Mouse (Mus musculus): ENCODE measurements at regions not wholly inside any gene's neighbourhood (a gene's known extent, or its start where the extent isn't known, plus 50 kb on each side); places are given as distances from the start of the nearest gene placed in this dataset.
"Not testable (repeated sequence)": the region's sequence is repeated elsewhere in the genome, so short reads cannot be mapped to it uniquely, and the experiment has no call there.

GRCm38 (mm10) chr3:5806947-5807575 is 56.5 kb downstream of the Gm8797 start:
- 83% methylated on average over 2 of the region's 2 CpGs for WGBS
- H3K9me3 ChIP-seq, result no peaks in the 10 kb centered on the region
- H3K9ac ChIP-seq, result no peak overlapping the region
- ATAC-seq (ENCODE audit: insufficient number of reproducible peaks, insufficient read depth, low FRiP score, low TSS enrichment), result no peak
- H3K36me3 ChIP-seq, result no peaks in the 10 kb centered on the region
- no peak overlapping the region for H3K27ac ChIP-seq
- H3K4me2 ChIP-seq (replicated peaks), result no peak overlapping the region
- H3K4me3 ChIP-seq, result no peak overlapping the region
- H3K4me1 ChIP-seq, result no peaks in the 10 kb centered on the region
- no peaks in the 10 kb centered on the region for H3K27me3 ChIP-seq

- H3K27ac ChIP-seq, result no peak overlapping the region
- no peaks in the 10 kb centered on the region for H3K9me3 ChIP-seq
- no peak overlapping the region for H3K4me2 ChIP-seq (replicated peaks)
- H3K27me3 ChIP-seq, result no peaks in the 10 kb centered on the region
- no peak overlapping the region for H3K4me3 ChIP-seq
- ATAC-seq (ENCODE audit: insufficient number of reproducible peaks, insufficient read depth, low FRiP score, low TSS enrichment), result no peak
- 80% methylated on average over 3 of the region's 3 CpGs for WGBS
- H3K4me1 ChIP-seq, result no peaks in the 10 kb centered on the region
- H3K36me3 ChIP-seq, result no peaks in the 10 kb centered on the region
- H3K9ac ChIP-seq, result no peak overlapping the region
Observed at GRCm38 (mm10) chr3:5811071-5811590, 60.5 kb downstream of the Gm8797 start.

- H3K27me3 ChIP-seq; ATAC-seq (ENCODE audit: insufficient number of reproducible peaks, insufficient read depth, low FRiP score, low TSS enrichment); H3K4me2 ChIP-seq (replicated peaks); H3K27ac ChIP-seq; H3K36me3 ChIP-seq; H3K4me3 ChIP-seq; H3K4me1 ChIP-seq; H3K9ac ChIP-seq; H3K9me3 ChIP-seq: not testable (repeated sequence)
- 85% methylated on average over 7 of the region's 7 CpGs for WGBS
Observed at GRCm38 (mm10) chr3:5820243-5820642, 69.6 kb downstream of the Gm8797 start.

- not testable (repeated sequence) for H3K4me3 ChIP-seq; H3K36me3 ChIP-seq; H3K4me1 ChIP-seq; ATAC-seq (ENCODE audit: insufficient number of reproducible peaks, insufficient read depth, low FRiP score, low TSS enrichment); H3K9ac ChIP-seq; H3K9me3 ChIP-seq; H3K4me2 ChIP-seq (replicated peaks); H3K27me3 ChIP-seq; H3K27ac ChIP-seq
- 29% methylated on average over 20 of the region's 20 CpGs for WGBS
Observed at GRCm38 (mm10) chr3:5860237-5860636, 109.6 kb downstream of the Gm8797 start.

- no peak overlapping the region for H3K9ac ChIP-seq
- no peak for ATAC-seq (ENCODE audit: insufficient number of reproducible peaks, insufficient read depth, low FRiP score, low TSS enrichment)
- no peaks in the 10 kb centered on the region for H3K27me3 ChIP-seq
- no peak overlapping the region for H3K27ac ChIP-seq
- 57% methylated on average over 2 of the region's 2 CpGs for WGBS
- H3K4me2 ChIP-seq (replicated peaks), result no peak overlapping the region
- no peaks in the 10 kb centered on the region for H3K36me3 ChIP-seq
- H3K4me3 ChIP-seq, result no peak overlapping the region
- H3K4me1 ChIP-seq, result no peaks in the 10 kb centered on the region
- H3K9me3 ChIP-seq, result no peaks in the 10 kb centered on the region
Observed at GRCm38 (mm10) chr3:5870407-5870806, 119.8 kb downstream of the Gm8797 start.

GRCm38 (mm10) chr3:5879113-5879512 is 128.5 kb downstream of the Gm8797 start:
- H3K27ac ChIP-seq, result no peak overlapping the region
- H3K36me3 ChIP-seq, result no peaks in the 10 kb centered on the region
- H3K9me3 ChIP-seq, result no peaks in the 10 kb centered on the region
- ATAC-seq (ENCODE audit: insufficient number of reproducible peaks, insufficient read depth, low FRiP score, low TSS enrichment), result no peak
- no peak overlapping the region for H3K9ac ChIP-seq
- no peak overlapping the region for H3K4me2 ChIP-seq (replicated peaks)
- no peak overlapping the region for H3K4me3 ChIP-seq
- H3K4me1 ChIP-seq, result no peaks in the 10 kb centered on the region
- H3K27me3 ChIP-seq, result no peaks in the 10 kb centered on the region

- no peaks in the 10 kb centered on the region for H3K4me1 ChIP-seq
- H3K36me3 ChIP-seq, result no peaks in the 10 kb centered on the region
- no peak overlapping the region for H3K4me3 ChIP-seq
- no peak for ATAC-seq (ENCODE audit: insufficient number of reproducible peaks, insufficient read depth, low FRiP score, low TSS enrichment)
- no peak overlapping the region for H3K27ac ChIP-seq
- no peak overlapping the region for H3K9ac ChIP-seq
- H3K9me3 ChIP-seq, result no peaks in the 10 kb centered on the region
- WGBS, result 86% methylated on average over 1 of the region's 1 CpGs
- H3K4me2 ChIP-seq (replicated peaks), result no peak overlapping the region
- no peaks in the 10 kb centered on the region for H3K27me3 ChIP-seq
Observed at GRCm38 (mm10) chr3:5917536-5917935, 166.9 kb downstream of the Gm8797 start.

GRCm38 (mm10) chr3:5950243-5950642 is 199.6 kb downstream of the Gm8797 start:
- H3K9me3 ChIP-seq; H3K27me3 ChIP-seq; H3K9ac ChIP-seq; ATAC-seq (ENCODE audit: insufficient number of reproducible peaks, insufficient read depth, low FRiP score, low TSS enrichment); H3K36me3 ChIP-seq; H3K4me2 ChIP-seq (replicated peaks); H3K4me1 ChIP-seq; H3K27ac ChIP-seq; H3K4me3 ChIP-seq: not testable (repeated sequence)
- 90% methylated on average over 11 of the region's 11 CpGs for whole genome bisulfite sequencing

- H3K4me3 ChIP-seq; H3K27ac ChIP-seq; ATAC-seq (ENCODE audit: insufficient number of reproducible peaks, insufficient read depth, low FRiP score, low TSS enrichment); H3K4me2 ChIP-seq (replicated peaks); H3K4me1 ChIP-seq; H3K9me3 ChIP-seq; H3K9ac ChIP-seq; H3K36me3 ChIP-seq; H3K27me3 ChIP-seq: not testable (repeated sequence)
- WGBS, result 80% methylated on average over 5 of the region's 5 CpGs
Observed at GRCm38 (mm10) chr3:5989011-5989645, 238.5 kb downstream of the Gm8797 start.

- H3K36me3 ChIP-seq, result no peaks in the 10 kb centered on the region
- no peak for ATAC-seq (ENCODE audit: insufficient number of reproducible peaks, insufficient read depth, low FRiP score, low TSS enrichment)
- 91% methylated on average over 1 of the region's 1 CpGs for WGBS
- H3K4me2 ChIP-seq (replicated peaks), result no peak overlapping the region
- no peaks in the 10 kb centered on the region for H3K27me3 ChIP-seq
- no peaks in the 10 kb centered on the region for H3K4me1 ChIP-seq
- no peak overlapping the region for H3K4me3 ChIP-seq
- no peak overlapping the region for H3K9ac ChIP-seq
- H3K9me3 ChIP-seq, result no peaks in the 10 kb centered on the region
- H3K27ac ChIP-seq, result no peak overlapping the region
Observed at GRCm38 (mm10) chr3:6004423-6004822, 253.8 kb downstream of the Gm8797 start.

- H3K9ac ChIP-seq, result no peak overlapping the region
- no peaks in the 10 kb centered on the region for H3K27me3 ChIP-seq
- no peak for ATAC-seq (ENCODE audit: insufficient number of reproducible peaks, insufficient read depth, low FRiP score, low TSS enrichment)
- no peak overlapping the region for H3K4me2 ChIP-seq (replicated peaks)
- 67% methylated on average over 1 of the region's 1 CpGs for WGBS
- H3K4me1 ChIP-seq, result no peaks in the 10 kb centered on the region
- H3K9me3 ChIP-seq, result no peaks in the 10 kb centered on the region
- H3K4me3 ChIP-seq, result no peak overlapping the region
- H3K27ac ChIP-seq, result no peak overlapping the region
- no peaks in the 10 kb centered on the region for H3K36me3 ChIP-seq
Observed at GRCm38 (mm10) chr3:6018749-6019148, 268.1 kb downstream of the Gm8797 start.

- not testable (repeated sequence) for H3K9ac ChIP-seq; H3K27me3 ChIP-seq; H3K4me3 ChIP-seq; H3K36me3 ChIP-seq; H3K4me2 ChIP-seq (replicated peaks); H3K4me1 ChIP-seq; H3K27ac ChIP-seq; H3K9me3 ChIP-seq; ATAC-seq (ENCODE audit: insufficient number of reproducible peaks, insufficient read depth, low FRiP score, low TSS enrichment)
- WGBS, result 69% methylated on average over 3 of the region's 3 CpGs
Observed at GRCm38 (mm10) chr3:6041325-6041724, 290.7 kb downstream of the Gm8797 start.

Measured in embryonic facial prominence, embryonic 12.5 days (tissue).